Comparison of ENCODE assay signal across 28 mouse cellular contexts in the genomic region with DNA sequence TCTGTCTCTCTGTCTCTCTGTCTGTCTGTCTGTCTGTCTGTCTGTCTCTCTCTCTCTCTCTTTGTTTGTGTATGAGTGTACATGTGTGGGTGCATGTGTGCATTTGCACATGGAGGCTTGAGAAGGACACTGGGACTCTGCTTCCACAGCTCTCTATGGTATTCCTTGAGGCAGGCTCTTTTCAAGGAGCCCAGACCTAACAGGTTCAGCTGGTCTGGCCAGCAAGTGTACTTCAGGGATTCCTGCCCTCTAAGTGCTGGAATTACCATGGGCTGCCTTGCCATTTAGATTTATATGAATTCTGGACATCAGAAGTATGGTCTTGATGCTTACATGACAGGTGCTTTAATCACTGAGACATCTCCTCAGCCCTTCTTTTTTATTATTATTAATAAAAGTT.
"Had no signal": no experiment of that assay in that cellular context is flagged by ENCODE, and none has a peak within 500 bp of the region (broad histone marks: within the 10 kb centered on the region; RNA-seq: fewer than 3 reads in every experiment).

No protein-coding gene starts in this region.

- ATAC-seq: forebrain, embryonic 13.5 days; forebrain, embryonic 14.5 days; forebrain, embryonic 15.5 days; forebrain, embryonic 16.5 days; forebrain, postnatal 0 days had no signal

- H3K4me3 ChIP-seq: embryonic facial prominence, embryonic 10.5 days; embryonic facial prominence, embryonic 12.5 days; embryonic facial prominence, embryonic 13.5 days; embryonic facial prominence, embryonic 15.5 days; erythroblast, embryonic 14.5 days; forebrain, embryonic 10.5 days; forebrain, embryonic 12.5 days; forebrain, embryonic 13.5 days; forebrain, embryonic 15.5 days; gastrocnemius, adult 2 months had no signal

- H3K27me3 ChIP-seq: embryonic facial prominence, embryonic 12.5 days; embryonic facial prominence, embryonic 13.5 days; forebrain, embryonic 12.5 days; forebrain, embryonic 13.5 days; forebrain, embryonic 15.5 days had no signal

- H3K27ac ChIP-seq: embryonic facial prominence, embryonic 10.5 days; embryonic facial prominence, embryonic 12.5 days; embryonic facial prominence, embryonic 13.5 days; embryonic facial prominence, embryonic 15.5 days; forebrain, embryonic 10.5 days; forebrain, embryonic 12.5 days; forebrain, embryonic 13.5 days; forebrain, embryonic 15.5 days; gastrocnemius, adult 2 months had no signal

- H3K4me1 ChIP-seq: forebrain, embryonic 12.5 days; forebrain, embryonic 13.5 days; forebrain, embryonic 15.5 days had no signal

- H3K4me2 ChIP-seq: embryonic facial prominence, embryonic 12.5 days; embryonic facial prominence, embryonic 13.5 days; embryonic facial prominence, embryonic 15.5 days; forebrain, embryonic 12.5 days; forebrain, embryonic 13.5 days; forebrain, embryonic 15.5 days had no signal

- DNase-seq: cerebellum, adult 2 months; cerebellum, adult 8-10 months; cerebellum, adult 9-10 months; cerebellum, adult 9-11 months; cerebellum, postnatal 10 days; cerebellum, postnatal 14 days; cerebellum, postnatal 25 days; cerebellum, postnatal 36 days; embryo, embryonic 11 days; forebrain, postnatal 0 days; gastrocnemius, adult 2 months; gastrocnemius, postnatal 10 days; gastrocnemius, postnatal 14 days; gastrocnemius, postnatal 25 days; gastrocnemius, postnatal 36 days; heart, adult 11 months; heart, adult 18-20 months had no signal

- H3K36me3 ChIP-seq: embryonic facial prominence, embryonic 10.5 days; embryonic facial prominence, embryonic 12.5 days; embryonic facial prominence, embryonic 13.5 days; embryonic facial prominence, embryonic 15.5 days; forebrain, embryonic 10.5 days; forebrain, embryonic 12.5 days; forebrain, embryonic 15.5 days had no signal

- H3K9ac ChIP-seq: embryonic facial prominence, embryonic 12.5 days; embryonic facial prominence, embryonic 13.5 days; embryonic facial prominence, embryonic 15.5 days; forebrain, embryonic 12.5 days; forebrain, embryonic 13.5 days; forebrain, embryonic 15.5 days; forebrain, postnatal 0 days had no signal

- H3K9me3 ChIP-seq: embryonic facial prominence, embryonic 10.5 days; embryonic facial prominence, embryonic 12.5 days; embryonic facial prominence, embryonic 13.5 days; embryonic facial prominence, embryonic 15.5 days; forebrain, embryonic 10.5 days; forebrain, embryonic 12.5 days; forebrain, embryonic 13.5 days; forebrain, embryonic 15.5 days had no signal
